Mouse (Mus musculus) CD4-positive helper T cell, adult 2 months (primary cell): ENCODE data around the gene Vps35l.
A peak's percentile ranks its signal among the peaks of the same experiment; 100 is the strongest.

Source experiments
- DNase-seq: peaks from one replicate; pipeline ENCODE4 v3.0.0-alpha.2; 2012; ENCODE audit warnings: low read depth, missing footprints, low spot score

Gene Vps35l

DNA sequence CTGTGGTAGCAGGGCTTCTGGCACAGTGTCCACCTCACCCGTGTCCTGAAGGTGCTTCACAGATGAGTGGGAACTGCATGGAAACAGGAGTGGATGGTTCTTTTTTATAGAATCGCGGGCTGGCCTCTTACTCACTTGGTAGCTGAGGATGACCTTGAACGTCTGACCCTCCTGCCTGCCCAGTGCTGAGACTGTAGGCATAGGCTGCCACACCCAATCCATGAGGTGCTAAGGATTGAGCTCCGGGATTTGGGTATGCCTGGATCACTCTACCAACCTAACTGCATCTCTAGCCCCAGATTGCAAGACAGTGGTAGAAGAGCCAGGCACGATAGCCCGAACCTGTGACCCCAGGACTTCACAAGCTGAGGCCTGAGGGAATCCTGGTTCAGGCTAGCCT lies 77.7 kb downstream of the Vps35l start:
- no peak for DNase-seq

- no peak for DNase-seq
These were observed 79.6 kb downstream of the Vps35l start for GRCm38 (mm10) chr7:118819666-118820065.

DNA sequence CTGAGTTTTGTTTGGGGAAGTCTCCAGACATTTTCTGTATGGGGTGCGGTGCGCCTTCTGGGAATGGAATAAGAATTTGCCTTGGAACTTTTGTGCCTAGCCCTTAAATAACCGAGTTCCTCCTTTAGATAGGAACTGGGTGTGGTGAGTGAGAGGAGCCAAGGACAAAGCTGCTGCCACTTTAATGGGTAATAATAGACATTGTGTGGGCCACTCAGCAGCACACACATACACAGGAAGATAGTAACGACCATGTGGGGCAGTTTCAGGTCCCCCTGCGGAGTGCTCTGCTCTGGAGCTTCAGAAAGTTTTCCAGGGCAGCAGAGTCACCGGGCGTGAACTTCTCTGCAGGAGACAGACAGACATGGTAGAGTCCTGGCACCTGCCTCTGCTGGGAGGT lies 81.3 kb downstream of the Vps35l start:
- DNase-seq, result no peak

DNA sequence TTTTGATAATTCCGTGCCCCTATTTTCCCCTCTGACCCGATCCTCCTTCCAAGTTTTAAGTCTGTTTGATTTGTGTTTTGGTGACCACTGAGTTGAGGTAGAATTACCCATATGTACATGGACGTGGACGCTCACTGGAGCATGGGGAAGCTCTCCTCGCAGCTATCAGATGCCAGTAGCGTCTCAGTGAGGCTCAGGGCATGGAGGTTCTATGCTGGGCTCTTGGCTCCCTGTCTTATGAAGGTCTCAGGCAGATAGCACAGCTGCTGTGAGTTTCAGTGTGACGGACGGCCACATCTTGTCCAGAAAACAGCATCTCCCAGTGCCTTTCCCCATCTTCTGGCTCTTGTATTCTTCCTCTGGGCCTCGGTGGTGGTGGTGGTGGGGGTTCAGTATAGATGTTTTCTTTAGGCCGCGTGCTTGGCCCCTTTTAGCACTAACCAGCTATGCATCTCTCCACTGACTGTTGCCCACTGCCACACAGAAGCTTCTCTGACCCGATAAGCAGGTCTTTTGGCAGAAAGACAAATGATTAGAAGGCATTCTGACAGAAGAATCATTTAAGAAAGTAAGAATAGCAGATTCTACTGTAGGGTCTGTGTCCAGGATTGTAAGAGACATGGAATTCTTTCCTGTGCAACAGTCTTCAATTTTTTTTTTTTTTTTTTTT lies 82.0 kb downstream of the Vps35l start:
- DNase-seq, result no peak

DNA sequence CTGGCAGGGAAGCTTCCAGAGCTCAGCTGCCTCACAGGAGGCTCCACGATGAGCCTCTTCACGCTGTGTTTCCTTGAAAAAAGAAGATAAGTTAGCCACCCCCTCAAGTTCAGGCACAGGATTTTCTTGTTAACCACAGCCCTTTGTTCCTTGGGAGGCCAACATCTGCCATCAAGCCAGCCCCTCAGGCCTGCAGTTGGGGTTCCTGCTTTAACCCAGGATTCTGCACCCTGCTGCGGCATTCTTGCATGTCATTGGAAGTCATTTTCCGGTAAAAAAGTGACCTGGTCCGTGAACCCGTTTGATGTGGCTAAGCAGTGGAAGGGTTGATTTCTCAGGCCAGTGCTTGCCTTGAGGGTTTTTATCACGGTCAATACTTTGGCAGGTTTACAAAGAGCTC lies 84.4 kb downstream of the Vps35l start:
- DNase-seq, result no peak

- no peak for DNase-seq
These were observed 88.0 kb downstream of the Vps35l start for GRCm38 (mm10) chr7:118827975-118828416.

DNA sequence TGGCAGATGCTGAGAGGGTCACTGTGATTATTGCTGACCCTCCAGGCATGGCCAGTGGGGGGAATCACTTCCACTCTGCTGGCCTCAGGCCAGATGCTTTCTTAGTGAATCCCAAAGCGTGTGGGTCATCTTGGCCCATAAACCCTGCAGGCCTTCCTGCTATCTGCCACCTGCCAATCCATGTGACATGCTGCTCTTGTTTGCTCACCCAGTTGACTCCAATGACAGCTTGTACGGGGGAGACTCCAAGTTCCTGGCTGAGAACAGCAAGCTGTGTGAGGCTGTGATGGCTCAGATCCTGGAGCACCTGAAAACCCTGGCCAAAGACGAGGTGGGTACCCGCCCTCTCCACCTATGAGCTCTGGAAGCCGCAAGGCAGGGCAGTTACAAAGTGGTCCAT lies 97.9 kb downstream of the Vps35l start:
- DNase-seq, result no peak

DNA sequence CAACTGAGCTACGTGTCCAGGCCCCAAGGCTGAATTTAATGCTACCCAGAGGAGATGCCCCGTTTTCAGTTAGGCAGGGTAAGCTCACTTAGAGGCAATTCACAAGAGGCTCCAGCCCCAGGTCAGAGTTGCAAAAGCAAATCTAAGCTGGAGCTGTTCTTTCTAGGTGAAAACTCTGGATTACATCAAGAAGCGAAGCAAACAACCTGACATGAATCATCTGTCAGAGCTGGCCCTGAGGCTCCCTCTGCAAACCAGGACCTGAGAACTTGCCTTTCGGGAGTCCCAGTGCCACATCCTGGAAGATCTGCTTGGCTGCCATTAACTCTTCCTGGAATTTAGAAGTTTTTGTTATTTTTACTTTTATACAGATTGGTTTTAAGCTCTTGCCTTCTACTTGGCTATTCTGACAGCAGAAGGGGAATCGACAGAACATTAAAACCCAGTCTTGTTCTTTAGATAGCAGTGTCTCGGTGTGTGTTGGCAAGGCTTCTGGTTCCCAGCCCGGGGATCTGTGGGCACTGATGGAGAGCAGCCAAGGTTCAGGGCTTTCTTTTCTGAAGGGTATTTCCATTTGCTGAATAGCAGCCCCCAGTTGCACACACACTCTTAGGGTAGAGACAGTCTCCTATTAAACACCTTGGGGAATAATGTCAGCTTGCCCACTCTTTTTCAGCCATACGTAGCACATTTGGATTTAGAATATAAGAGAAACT lies 101.2 kb downstream of the Vps35l start:
- no peak for DNase-seq

- no peak for DNase-seq
These were observed 101.8 kb downstream of the Vps35l start for GRCm38 (mm10) chr7:118841796-118842195.

DNA sequence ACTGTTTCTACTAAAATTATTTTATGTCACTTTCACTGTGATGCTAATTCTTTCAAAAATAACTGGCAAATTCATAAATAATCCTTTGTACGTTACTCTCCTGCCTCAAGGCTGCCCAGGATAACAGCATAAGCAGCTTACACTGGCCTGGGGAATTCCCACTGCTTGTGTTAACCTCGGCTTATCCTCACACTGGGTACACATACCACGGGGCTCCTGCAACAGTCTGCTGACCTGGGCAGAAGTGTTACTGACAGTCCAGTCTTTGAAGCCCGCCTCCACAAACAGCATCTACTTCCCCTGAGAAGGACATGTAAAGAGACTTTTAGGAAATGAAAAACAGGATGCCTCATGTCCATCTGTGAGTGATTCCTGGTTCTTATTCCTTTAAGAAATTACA lies 102.9 kb downstream of the Vps35l start:
- DNase-seq, result no peak

DNA sequence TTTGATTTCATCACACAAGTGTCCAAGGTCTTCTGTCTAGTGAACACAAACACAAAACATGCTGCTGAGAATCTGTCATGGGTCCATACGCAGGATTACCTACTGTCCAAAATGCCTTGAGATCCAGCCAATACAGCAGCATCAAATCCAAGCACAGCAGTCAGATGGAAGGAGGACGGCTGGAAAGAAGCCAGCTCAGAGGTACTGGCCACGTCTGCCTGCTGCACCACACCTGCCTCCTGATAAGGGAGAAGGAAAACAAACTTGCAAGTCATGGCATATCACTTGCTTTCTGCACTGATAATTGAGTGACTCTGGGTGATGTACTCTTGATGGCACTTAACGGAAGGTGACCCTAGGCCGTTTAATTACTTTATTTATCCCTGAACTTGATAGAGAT lies 105.1 kb downstream of the Vps35l start:
- DNase-seq, result no peak

DNA sequence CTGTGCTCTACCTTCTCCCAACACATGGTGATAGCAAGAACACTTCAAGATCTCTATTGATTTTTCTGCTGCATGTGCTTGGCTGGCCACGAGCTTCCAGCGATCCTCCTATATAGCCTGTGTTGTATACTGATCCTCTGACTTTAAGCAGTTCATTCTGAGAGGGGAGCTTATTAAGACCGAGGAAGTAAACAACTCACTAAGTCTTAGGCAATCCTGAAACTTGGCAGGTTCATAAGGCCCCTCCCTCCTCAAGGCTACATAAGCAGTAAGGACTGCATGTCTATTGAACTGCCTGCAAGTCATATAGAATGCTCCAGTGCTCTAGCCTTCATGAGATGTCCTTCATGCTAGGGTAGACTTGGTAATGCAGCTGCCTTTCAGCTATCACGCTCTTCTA lies 106.3 kb downstream of the Vps35l start:
- no peak for DNase-seq

GRCm38 (mm10) chr7:118848796-118849195 lies 108.8 kb downstream of the Vps35l start:
- DNase-seq, result no peak

DNA sequence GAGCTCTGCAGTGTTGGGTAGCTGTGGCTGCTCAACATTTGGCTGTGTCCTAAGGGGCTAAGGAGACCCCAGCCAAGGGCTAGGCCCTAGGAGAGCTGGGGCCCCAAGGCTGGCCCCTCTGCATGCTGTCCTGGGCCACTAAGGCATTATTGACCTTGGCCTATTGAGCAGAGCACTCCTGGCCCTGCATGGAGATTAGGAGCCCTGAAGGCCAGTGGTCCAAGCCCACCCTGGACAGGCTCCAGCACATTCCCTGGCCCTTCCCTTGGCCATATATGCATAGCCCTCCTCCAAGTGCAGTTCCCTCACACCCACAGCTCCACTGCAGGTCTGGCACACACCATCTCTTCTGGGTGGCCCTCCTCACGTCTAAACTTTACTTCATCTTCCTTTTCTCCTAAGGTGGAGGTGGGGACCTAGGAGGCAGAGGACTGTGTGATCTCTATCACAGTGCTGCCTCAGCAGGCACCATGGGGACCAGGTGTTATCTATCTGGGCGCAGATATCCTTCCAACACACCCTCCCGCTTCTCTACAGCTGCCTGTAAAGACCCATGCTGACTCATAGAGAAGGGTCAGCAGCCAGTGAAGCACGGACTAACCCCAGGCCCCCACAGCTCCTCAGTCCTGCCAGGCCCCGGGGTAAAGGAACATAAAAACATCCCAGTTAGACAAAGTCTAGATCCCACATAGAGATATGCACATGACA lies 109.7 kb downstream of the Vps35l start:
- DNase-seq, result no peak

DNA sequence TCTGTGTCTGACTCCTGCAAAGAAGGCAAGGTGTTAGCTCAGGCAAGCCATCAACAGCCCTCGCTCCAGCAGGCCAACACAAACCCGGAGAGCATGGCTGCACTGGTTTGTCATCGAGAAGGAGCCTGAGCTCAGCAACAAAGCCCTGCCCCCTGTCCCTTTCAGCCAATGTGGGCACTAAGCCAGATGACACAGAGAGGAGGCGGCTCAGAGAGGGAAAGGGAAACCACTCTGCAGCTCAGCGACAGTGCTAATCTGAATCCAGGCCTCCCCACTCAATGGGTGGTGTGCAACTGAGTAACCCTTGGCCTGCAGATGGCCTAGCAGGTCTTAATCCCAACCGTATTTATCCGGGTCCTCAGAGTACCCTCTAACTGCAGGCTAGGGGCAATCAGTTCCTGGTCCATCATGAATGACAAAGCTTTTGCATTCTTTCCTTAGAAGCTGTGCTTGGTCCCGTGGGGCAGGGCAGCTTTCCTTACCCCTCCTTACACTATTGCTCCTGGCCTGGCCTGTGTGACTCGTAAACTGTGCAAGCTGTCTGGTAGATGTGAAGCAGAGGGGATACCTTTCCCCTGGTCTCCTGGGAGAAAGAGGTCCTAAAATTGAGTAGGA lies 110.8 kb downstream of the Vps35l start:
- DNase-seq, result no peak

GRCm38 (mm10) chr7:118851571-118851970 lies 111.5 kb downstream of the Vps35l start:
- no peak for DNase-seq

DNA sequence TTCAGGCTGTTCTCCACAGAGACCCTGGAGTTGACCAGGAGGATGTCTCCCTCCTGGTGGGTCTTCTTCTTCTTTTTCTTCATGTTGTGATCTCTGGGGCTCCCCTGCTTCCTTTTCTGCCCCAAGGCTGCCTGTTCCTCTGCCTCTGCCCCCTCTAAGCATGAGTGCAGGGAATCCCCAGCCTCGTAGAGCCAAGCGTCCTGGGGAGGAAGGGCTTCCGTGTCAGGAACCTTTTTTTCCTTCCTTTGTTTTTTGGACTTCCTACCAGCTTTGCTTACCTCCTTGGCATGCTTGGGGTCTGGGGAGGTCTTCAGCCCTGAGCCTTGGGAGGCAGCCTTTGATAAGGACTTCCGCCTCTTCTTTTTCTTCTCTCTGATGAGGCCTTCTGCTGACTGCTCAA lies 112.6 kb downstream of the Vps35l start:
- DNase-seq, result no peak

GRCm38 (mm10) chr7:118854606-118855005 lies 114.6 kb downstream of the Vps35l start:
- no peak for DNase-seq

DNA sequence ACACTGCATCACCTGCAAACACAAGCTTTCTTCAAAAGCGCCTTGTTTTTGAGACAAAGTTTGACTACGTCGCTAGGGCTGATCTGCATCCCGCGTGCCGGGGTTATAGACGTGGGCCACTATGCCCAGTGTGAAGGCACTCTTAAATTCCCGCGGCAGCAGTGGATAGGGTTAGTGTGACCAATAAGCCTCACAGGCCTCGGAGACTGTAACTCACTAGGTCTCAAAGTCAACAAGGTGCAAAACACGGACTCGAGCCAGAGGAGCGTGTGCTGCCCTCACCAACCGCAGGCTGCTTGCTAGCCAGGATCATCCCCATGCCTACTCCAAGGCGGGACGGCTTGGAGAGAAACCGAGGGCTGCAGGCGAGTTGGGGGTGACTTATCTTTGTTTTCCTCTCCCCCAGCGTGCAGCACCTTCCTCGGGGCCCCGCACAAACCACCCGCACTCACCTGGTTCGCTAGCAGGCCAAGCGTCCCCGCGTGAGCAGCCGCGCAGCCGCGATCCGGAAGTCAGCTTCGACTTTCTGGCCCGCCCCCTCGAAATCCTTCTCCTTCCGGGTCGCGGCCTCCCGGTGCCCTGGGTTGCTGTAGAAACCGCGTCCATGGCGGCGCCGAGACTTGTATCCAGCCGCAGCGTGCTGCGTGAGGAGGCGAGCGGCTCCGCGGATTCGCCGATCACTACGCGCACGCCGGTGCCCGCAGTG lies 115.3 kb downstream of the Vps35l start, which contains the start of gene Iqck:
Iqck (plus strand) TSS at position 582 of the 706 bp plus-strand sequence.
- DNase-seq, result peak; percentile 92

DNA sequence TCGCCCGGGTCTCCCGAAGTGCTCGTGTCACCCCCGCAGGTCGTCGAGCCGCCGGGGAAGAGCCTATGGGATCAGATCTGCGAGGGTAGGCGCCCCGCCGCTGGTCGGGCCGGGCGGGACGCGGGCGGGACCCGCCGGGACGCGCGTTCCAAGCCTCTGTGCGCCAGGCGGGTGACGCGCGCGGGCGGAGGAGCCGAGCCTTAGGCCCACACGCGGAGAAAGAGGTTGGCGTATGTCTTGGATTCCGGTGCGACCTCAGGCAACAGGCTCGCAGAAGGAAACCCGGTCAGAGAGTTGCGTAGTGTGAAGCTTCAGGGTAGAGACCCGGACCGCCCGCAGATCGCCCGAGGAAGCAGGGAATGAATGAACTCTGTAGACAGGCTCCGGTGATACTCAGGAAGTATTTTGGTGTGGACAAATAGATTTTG lies 115.9 kb downstream of the Vps35l start, which contains the start of gene Knop1:
Knop1 (minus strand) TSS at position 378 of the 428 bp plus-strand sequence.
- no peak for DNase-seq

DNA sequence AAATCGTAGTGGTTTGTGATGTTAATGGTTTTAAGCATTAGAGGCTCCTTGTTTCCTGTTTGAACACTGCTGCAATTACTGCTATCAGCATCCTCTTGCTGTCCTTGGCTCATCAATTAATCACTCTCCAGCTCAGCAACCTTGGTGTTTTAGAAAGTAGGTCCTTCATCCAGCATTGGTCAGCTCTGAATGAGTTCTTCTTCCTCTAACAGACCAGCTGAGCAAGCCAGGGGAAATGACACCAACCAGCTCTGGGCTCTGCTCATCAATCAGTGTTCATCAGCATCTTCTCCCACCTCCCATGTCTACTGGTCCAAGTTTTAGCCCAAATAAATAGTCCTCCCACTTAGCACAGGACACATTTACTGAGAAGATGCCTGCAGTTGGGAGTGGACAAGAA lies 118.6 kb downstream of the Vps35l start:
- no peak for DNase-seq
